Mouse (Mus musculus): ENCODE data around the gene Reck. TPM values are rescaled to one million over a fixed set of nuclear protein-coding genes. Genes with fewer than 3 reads are reported as not detected.
A peak's percentile ranks its signal among the peaks of the same experiment; 100 is the strongest.

The Reck gene
- 39.4 and 43.8 TPM in 2 replicates for polyA plus RNA-seq (2012; rRNA removed)

GRCm38 (mm10) chr4:43875160-43875918 lies at the start of gene Reck:
Reck (plus strand) TSS chr4:43875530.
- TF ChIP-seq CTCF (IDR thresholded peaks at IDR 0.05; ENCODE audit: insufficient read depth, low read length) (no peak), POLR2A (IDR thresholded peaks at IDR 0.05; ENCODE audit: borderline replicate concordance, extremely low read depth, low read depth, low read length) (0 out of 2 replicates have a peak, but pooled peaks have one; percentile 36)
- WGBS: under 1% methylated on average over 73 of the region's 73 CpGs
- Histone ChIP-seq H3K4me3 (replicated peaks; ENCODE audit: extremely low read depth, low read depth, low read length) (peak within 1 kb of the TSS; percentile 71), H3K4me1 (ENCODE audit: control insufficient read depth, insufficient read depth, low read length) (peaks cover 7% of the 10 kb centered on the region; the same call in 1 of the 2 replicates)
- peak; percentile 88 for DNase-seq

GRCm38 (mm10) chr4:43828806-43829205 lies 46.5 kb upstream of the Reck start:
- TF ChIP-seq POLR2A (IDR thresholded peaks at IDR 0.05; ENCODE audit: borderline replicate concordance, extremely low read depth, low read depth, low read length): no peak
- TF ChIP-seq CTCF (IDR thresholded peaks at IDR 0.05; ENCODE audit: insufficient read depth, low read length): no peak
- WGBS: 92% methylated on average over 4 of the region's 4 CpGs
- no peak for DNase-seq
- no peaks in the 10 kb centered on the region for H3K4me1 ChIP-seq (ENCODE audit: control insufficient read depth, insufficient read depth, low read length)
- no peak overlapping the region for H3K4me3 ChIP-seq (replicated peaks; ENCODE audit: extremely low read depth, low read depth, low read length)

DNA sequence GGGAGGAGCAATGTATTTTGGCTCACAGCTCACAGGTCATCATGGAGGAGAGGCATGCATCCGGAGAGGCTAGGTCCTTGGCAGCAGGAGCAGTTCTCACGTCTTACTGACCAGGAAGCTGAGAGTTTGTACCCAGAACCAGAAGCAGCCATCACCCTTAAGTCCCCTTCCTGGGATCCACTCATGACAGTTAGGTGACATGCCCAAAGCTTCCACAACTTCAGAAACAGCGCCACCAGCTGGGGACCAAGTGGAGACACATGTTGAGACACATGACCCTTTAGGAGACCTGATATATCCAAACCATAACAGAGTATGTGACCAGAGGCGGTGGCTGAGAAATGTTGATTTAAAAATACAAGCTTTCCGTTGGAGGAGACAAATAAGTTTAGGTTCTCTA lies 43.3 kb upstream of the Reck start:
- TF ChIP-seq CTCF (IDR thresholded peaks at IDR 0.05; ENCODE audit: insufficient read depth, low read length) (peak; percentile 19; the same call in 1 of the 2 replicates), POLR2A (IDR thresholded peaks at IDR 0.05; ENCODE audit: borderline replicate concordance, extremely low read depth, low read depth, low read length) (no peak)
- 58% methylated on average over 5 of the region's 5 CpGs for WGBS
- H3K4me3 ChIP-seq (replicated peaks; ENCODE audit: extremely low read depth, low read depth, low read length): no peak overlapping the region
- DNase-seq: no peak
- no peaks in the 10 kb centered on the region for H3K4me1 ChIP-seq (ENCODE audit: control insufficient read depth, insufficient read depth, low read length)

GRCm38 (mm10) chr4:43833752-43834151 lies 41.6 kb upstream of the Reck start:
- Histone ChIP-seq H3K4me3 (replicated peaks; ENCODE audit: extremely low read depth, low read depth, low read length) (no peak overlapping the region), H3K4me1 (ENCODE audit: control insufficient read depth, insufficient read depth, low read length) (no peaks in the 10 kb centered on the region)
- TF ChIP-seq POLR2A (IDR thresholded peaks at IDR 0.05; ENCODE audit: borderline replicate concordance, extremely low read depth, low read depth, low read length) (no peak), CTCF (IDR thresholded peaks at IDR 0.05; ENCODE audit: insufficient read depth, low read length) (no peak)
- DNase-seq: no peak
- WGBS: 58% methylated on average over 5 of the region's 5 CpGs

- 53% methylated on average over 4 of the region's 4 CpGs for WGBS
- no peak for DNase-seq
- no peak for TF ChIP-seq CTCF (IDR thresholded peaks at IDR 0.05; ENCODE audit: insufficient read depth, low read length)
- no peak for TF ChIP-seq POLR2A (IDR thresholded peaks at IDR 0.05; ENCODE audit: borderline replicate concordance, extremely low read depth, low read depth, low read length)
- Histone ChIP-seq H3K4me1 (ENCODE audit: control insufficient read depth, insufficient read depth, low read length) (no peaks in the 10 kb centered on the region), H3K4me3 (replicated peaks; ENCODE audit: extremely low read depth, low read depth, low read length) (no peak overlapping the region)
Observed at GRCm38 (mm10) chr4:43834749-43835148, 40.6 kb upstream of the Reck start.

GRCm38 (mm10) chr4:43838326-43838725 lies 37.0 kb upstream of the Reck start:
- TF ChIP-seq POLR2A (IDR thresholded peaks at IDR 0.05; ENCODE audit: borderline replicate concordance, extremely low read depth, low read depth, low read length) (no peak), CTCF (IDR thresholded peaks at IDR 0.05; ENCODE audit: insufficient read depth, low read length) (no peak)
- Histone ChIP-seq H3K4me3 (replicated peaks; ENCODE audit: extremely low read depth, low read depth, low read length) (no peak overlapping the region), H3K4me1 (ENCODE audit: control insufficient read depth, insufficient read depth, low read length) (no peaks in the 10 kb centered on the region)
- DNase-seq: no peak
- WGBS: 80% methylated on average over 3 of the region's 3 CpGs

- no peak within 1 kb of the TSS for H3K4me3 ChIP-seq (replicated peaks; ENCODE audit: extremely low read depth, low read depth, low read length)
- 74% methylated on average over 1 of the region's 1 CpGs for WGBS
- DNase-seq: no peak
- H3K4me1 ChIP-seq (ENCODE audit: control insufficient read depth, insufficient read depth, low read length): no peaks in the 10 kb centered on the region
- no peak for TF ChIP-seq POLR2A (IDR thresholded peaks at IDR 0.05; ENCODE audit: borderline replicate concordance, extremely low read depth, low read depth, low read length)
- TF ChIP-seq CTCF (IDR thresholded peaks at IDR 0.05; ENCODE audit: insufficient read depth, low read length): no peak
Observed at GRCm38 (mm10) chr4:43840101-43840500, 35.2 kb upstream of the Reck start, which contains the start of gene Olfr157. Olfr157 (minus strand) TSS chr4:43840201.

- no peak for TF ChIP-seq POLR2A (IDR thresholded peaks at IDR 0.05; ENCODE audit: borderline replicate concordance, extremely low read depth, low read depth, low read length)
- no peak for TF ChIP-seq CTCF (IDR thresholded peaks at IDR 0.05; ENCODE audit: insufficient read depth, low read length)
- no peak for DNase-seq
- WGBS: 79% methylated on average over 6 of the region's 6 CpGs
- no peak within 1 kb of the TSS for H3K4me3 ChIP-seq (replicated peaks; ENCODE audit: extremely low read depth, low read depth, low read length)
- H3K4me1 ChIP-seq (ENCODE audit: control insufficient read depth, insufficient read depth, low read length): no peaks in the 10 kb centered on the region
Observed at GRCm38 (mm10) chr4:43851265-43851664, 24.1 kb upstream of the Reck start, which contains the start of gene Olfr155. Olfr155 (plus strand) TSS chr4:43851565.

DNA sequence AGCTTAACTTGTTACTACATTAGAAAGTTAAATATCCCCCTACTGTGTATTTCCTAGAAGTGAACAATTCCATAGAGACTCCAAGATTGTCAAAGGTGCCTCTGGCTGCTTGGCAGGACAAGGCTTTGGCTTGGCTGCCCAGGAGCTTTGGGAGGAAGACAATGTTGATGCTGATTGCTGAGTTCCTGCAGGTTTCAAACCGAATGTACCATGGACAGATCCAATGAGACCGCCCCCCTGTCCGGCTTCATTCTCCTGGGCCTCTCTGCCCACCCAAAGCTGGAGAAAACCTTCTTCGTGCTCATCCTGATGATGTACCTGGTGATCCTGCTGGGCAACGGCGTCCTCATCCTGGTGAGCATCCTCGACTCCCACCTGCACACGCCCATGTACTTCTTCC lies 21.2 kb upstream of the Reck start:
- no peak for TF ChIP-seq POLR2A (IDR thresholded peaks at IDR 0.05; ENCODE audit: borderline replicate concordance, extremely low read depth, low read depth, low read length)
- no peak for TF ChIP-seq CTCF (IDR thresholded peaks at IDR 0.05; ENCODE audit: insufficient read depth, low read length)
- no peak for DNase-seq
- WGBS: 68% methylated on average over 8 of the region's 8 CpGs

DNA sequence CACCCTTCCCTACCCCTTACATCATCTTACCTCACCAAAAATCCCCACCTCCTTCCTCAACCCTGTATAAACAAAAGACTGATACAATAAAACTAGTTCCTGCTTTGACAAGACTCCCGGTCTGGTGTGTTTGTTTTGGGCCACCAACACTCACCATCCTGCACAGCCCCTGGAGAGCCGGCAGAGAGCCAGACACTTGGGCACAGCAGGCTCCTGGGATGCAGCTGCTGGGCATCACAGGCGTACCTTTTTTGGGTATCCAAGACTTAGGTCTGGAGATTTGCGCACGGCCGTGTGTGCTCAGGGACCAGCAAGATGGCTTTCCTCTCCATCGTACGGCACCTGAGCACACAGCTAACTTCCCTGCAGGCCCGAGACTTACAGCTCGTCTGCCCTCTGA lies 15.4 kb upstream of the Reck start:
- WGBS: 69% methylated on average over 10 of the region's 10 CpGs
- no peak overlapping the region for H3K4me3 ChIP-seq (replicated peaks; ENCODE audit: extremely low read depth, low read depth, low read length)
- DNase-seq: no peak
- no peaks in the 10 kb centered on the region for H3K4me1 ChIP-seq (ENCODE audit: control insufficient read depth, insufficient read depth, low read length)
- TF ChIP-seq CTCF (IDR thresholded peaks at IDR 0.05; ENCODE audit: insufficient read depth, low read length) (no peak), POLR2A (IDR thresholded peaks at IDR 0.05; ENCODE audit: borderline replicate concordance, extremely low read depth, low read depth, low read length) (no peak)

More for the DNA sequence above, 21.2 kb upstream of the Reck start:
- no peaks in the 10 kb centered on the region for H3K4me1 ChIP-seq (ENCODE audit: control insufficient read depth, insufficient read depth, low read length)
- H3K4me3 ChIP-seq (replicated peaks; ENCODE audit: extremely low read depth, low read depth, low read length): no peak overlapping the region

Measured in lung, adult 2 months (tissue).